Mouse (Mus musculus) CH12.LX (cell line): ENCODE measurements around the gene Suco. TPM values are rescaled to one million over a fixed set of nuclear protein-coding genes. Genes with fewer than 3 reads are reported as not detected.

Experiments used
- E2F4 ChIP-seq: IDR thresholded peaks from 2 replicates; pipeline ENCODE4 v1.6.1; 2011; ENCODE audit warnings: low read depth, low read length, improper control_type of control experiment; ENCODE audit not compliant: insufficient replicate concordance
- NELFE ChIP-seq: IDR thresholded peaks from 2 replicates; pipeline ENCODE4 v1.6.1; 2011; ENCODE audit warnings: low read depth, low read length, improper control_type of control experiment
- ZNF384 ChIP-seq: IDR thresholded peaks from 2 replicates; pipeline ENCODE4 v1.6.1; 2012; ENCODE audit warnings: low read depth, low read length, improper control_type of control experiment, inconsistent platforms
- polyA plus RNA-seq: library from polyadenylated mRNA; unstranded; fragments of >175 nt; gene quantifications from 2 replicates; pipeline ENCODE4 v1.2.1, GENCODE M21; 2012; ENCODE audit warnings: low read depth; ENCODE audit not compliant: insufficient read length
- total RNA-seq, 2 experiments: library from RNA; depleted of rRNA; stranded (reverse); fragments of 300-350 nt in 1 of 2; fragments of >200 nt in 1 of 2; gene quantifications; 2 replicates each; pipeline ENCODE4 v1.2.3; 2012 to 2014

Suco gene
- total and polyA plus RNA-seq, 3 experiments: 21.8 to 41.9 (median 36.1) TPM

GRCm38 (mm10) chr1:161766656-161767055 lies 109.8 kb downstream of the Suco start (continued):
- peak; percentile 61; the same call in 1 of the 2 replicates for TF ChIP-seq NELFE
- peak; percentile 100 for TF ChIP-seq ZNF384
- no peak for TF ChIP-seq E2F4

Other genes with a start within 250 kb of the Suco start
- 0.08 TPM in 2 replicates for gene Fasl, start 88.2 kb downstream of the Suco start, total RNA-seq (2012; rRNA removed)
- 0.32 and 0.35 TPM in 2 replicates for gene Fasl, start 88.2 kb downstream of the Suco start, total RNA-seq (2014; rRNA removed)
- not detected in 2 replicates for gene Fasl, start 88.2 kb downstream of the Suco start, polyA plus RNA-seq
- 11.6 and 11.7 TPM in 2 replicates for gene Pigc, start 92.5 kb upstream of the Suco start, total RNA-seq (2012; rRNA removed)
- 15.8 and 17.4 TPM in 2 replicates for gene Pigc, start 92.5 kb upstream of the Suco start, total RNA-seq (2014; rRNA removed)
- 12.4 and 15.9 TPM in 2 replicates for gene Pigc, start 92.5 kb upstream of the Suco start, polyA plus RNA-seq
- not detected in 2 replicates for gene 4930558K02Rik, start 103.0 kb upstream of the Suco start, total RNA-seq (2012; rRNA removed)
- not detected in 2 replicates for gene 4930558K02Rik, start 103.0 kb upstream of the Suco start, total RNA-seq (2014; rRNA removed)
- 0.42 TPM in 1 of 2 replicates, not detected in the other for gene 4930558K02Rik, start 103.0 kb upstream of the Suco start, polyA plus RNA-seq